Mouse (Mus musculus): ENCODE results near the gene Nif3l1.

DNA sequence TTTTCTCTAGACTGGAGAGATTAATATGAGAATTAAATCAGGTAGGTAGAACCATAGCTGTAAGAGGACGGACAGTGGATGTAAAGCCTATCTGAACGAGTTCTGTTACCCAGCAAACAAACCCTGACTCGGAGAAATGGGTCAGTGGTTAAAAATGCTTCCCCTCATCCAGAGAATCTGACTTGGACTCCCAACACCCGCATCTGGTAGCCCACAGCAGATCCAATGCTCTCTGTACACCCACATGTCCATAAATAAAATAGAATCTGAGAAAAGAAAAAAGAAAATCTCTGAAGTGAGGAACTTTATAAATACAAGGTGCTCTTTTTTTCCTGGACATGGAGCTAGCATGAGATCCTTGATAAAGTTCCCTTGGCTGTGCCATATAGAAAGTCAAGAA, 52.7 kb downstream of the Nif3l1 start:
- TF ChIP-seq CTCF (IDR thresholded peaks at IDR 0.05; ENCODE audit: extremely low read depth, insufficient read depth, low read length) (no peak), POLR2A (IDR thresholded peaks at IDR 0.05; ENCODE audit: extremely low read depth, insufficient read depth, low read length) (no peak)
